Mouse (Mus musculus): ENCODE measurements around the gene Adam15.

The Adam15 gene

GRCm38 (mm10) chr3:89295685-89296230 lies 54.0 kb downstream of the Adam15 start:
- DNase-seq = peak; percentile 54

GRCm38 (mm10) chr3:89294195-89294594 lies 55.6 kb downstream of the Adam15 start:
- no peak for DNase-seq

- no peak for DNase-seq
Observed at GRCm38 (mm10) chr3:89293247-89293918, 56.4 kb downstream of the Adam15 start.

GRCm38 (mm10) chr3:89292303-89292702 lies 57.5 kb downstream of the Adam15 start:
- DNase-seq = no peak

GRCm38 (mm10) chr3:89291874-89292273 lies 57.9 kb downstream of the Adam15 start:
- no peak for DNase-seq

Data from layer of hippocampus, adult 9-11 months (tissue).